Comparison of ENCODE assay signal across 27 mouse cellular contexts in genomic region chr16:49969035-49969434, GRCm38 (mm10).
A peak's percentile ranks its signal among the peaks of the same experiment; 100 is the strongest.
DNase-seq lines count a peak whose midpoint lies in the region; ATAC-seq and TF ChIP-seq lines count a peak whose summit lies in the region.
"Had no signal": no experiment of that assay in that cellular context is flagged by ENCODE, and none has a peak within 500 bp of the region (broad histone marks: within the 10 kb centered on the region; RNA-seq: fewer than 3 reads in every experiment).

No protein-coding gene starts in this region.

- H3K9ac ChIP-seq in lung, embryonic 15.5 days = no peak overlapping the region
- H3K9ac ChIP-seq: embryonic facial prominence, embryonic 12.5 days; embryonic facial prominence, embryonic 15.5 days; forebrain, embryonic 12.5 days; forebrain, embryonic 15.5 days; heart, embryonic 12.5 days; heart, embryonic 15.5 days; hindbrain, embryonic 14.5 days had no signal

- no peak overlapping the region; the same call in 1 of the 2 replicates for H3K4me2 ChIP-seq in lung, embryonic 15.5 days
- H3K4me2 ChIP-seq: embryonic facial prominence, embryonic 12.5 days; embryonic facial prominence, embryonic 15.5 days; forebrain, embryonic 12.5 days; forebrain, embryonic 15.5 days; heart, embryonic 12.5 days; heart, embryonic 15.5 days; hindbrain, embryonic 14.5 days had no signal

- ATAC-seq in lung, embryonic 15.5 days (ENCODE audit: borderline replicate concordance, extremely low read depth, low FRiP score, low TSS enrichment) = no peak
- ATAC-seq: CD4-positive, CD25-positive, alpha-beta regulatory T cell, adult 4 months; forebrain, embryonic 15.5 days; hindbrain, postnatal 0 days had no signal

- H3K9me3 ChIP-seq in lung, embryonic 15.5 days = no peaks in the 10 kb centered on the region
- H3K9me3 ChIP-seq: embryonic facial prominence, embryonic 12.5 days; embryonic facial prominence, embryonic 15.5 days; forebrain, embryonic 12.5 days; forebrain, embryonic 15.5 days; heart, embryonic 12.5 days; heart, embryonic 15.5 days had no signal

- H3K4me3 ChIP-seq in lung, embryonic 15.5 days = no peak overlapping the region
- H3K4me3 ChIP-seq in embryonic fibroblast, embryonic 13.5 days (ENCODE audit: insufficient read depth, low read length) = no peak overlapping the region
- H3K4me3 ChIP-seq: embryonic facial prominence, embryonic 12.5 days; embryonic facial prominence, embryonic 15.5 days; erythroblast, embryonic 14.5 days; forebrain, embryonic 12.5 days; forebrain, embryonic 15.5 days; heart, embryonic 12.5 days; heart, embryonic 15.5 days had no signal

- H3K4me1 ChIP-seq in lung, embryonic 15.5 days = peaks cover 38% of the 10 kb centered on the region
- H3K4me1 ChIP-seq in embryonic fibroblast, embryonic 13.5 days (ENCODE audit: control insufficient read depth, insufficient read depth, low read length) = peaks cover 18% of the 10 kb centered on the region

- no peak for TF ChIP-seq CTCF in embryonic fibroblast, embryonic 13.5 days (IDR thresholded peaks at IDR 0.05; ENCODE audit: borderline replicate concordance, insufficient read depth, low read length)

- peak overlapping the region; percentile 79 for H3K27ac ChIP-seq in lung, embryonic 15.5 days
- peak overlapping the region; percentile 99 for H3K27ac ChIP-seq in embryonic fibroblast, embryonic 13.5 days (ENCODE audit: insufficient read depth, low read length)
- H3K27ac ChIP-seq: embryonic facial prominence, embryonic 12.5 days; embryonic facial prominence, embryonic 15.5 days; forebrain, embryonic 12.5 days; forebrain, embryonic 15.5 days; heart, embryonic 15.5 days; hindbrain, embryonic 14.5 days; hindbrain, postnatal 0 days had no signal

- 72% methylated on average over 4 of the region's 4 CpGs for WGBS in lung, embryonic 15.5 days

- no peak for TF ChIP-seq POLR2A in embryonic fibroblast, embryonic 13.5 days (IDR thresholded peaks at IDR 0.05; ENCODE audit: low read depth, low read length)

- H3K27me3 ChIP-seq in lung, embryonic 15.5 days = no peaks in the 10 kb centered on the region
- H3K27me3 ChIP-seq: embryonic facial prominence, embryonic 12.5 days; embryonic facial prominence, embryonic 15.5 days; forebrain, embryonic 12.5 days; forebrain, embryonic 15.5 days; heart, embryonic 12.5 days; heart, embryonic 15.5 days had no signal

- no peaks in the 10 kb centered on the region for H3K36me3 ChIP-seq in lung, embryonic 15.5 days
- H3K36me3 ChIP-seq: embryonic facial prominence, embryonic 12.5 days; embryonic facial prominence, embryonic 15.5 days; forebrain, embryonic 12.5 days; forebrain, embryonic 15.5 days; heart, embryonic 12.5 days; heart, embryonic 15.5 days had no signal

- DNase-seq in lung, postnatal 10 days = no peak
- DNase-seq in 3T3-L1 (ENCODE audit: low read depth, low spot score) (peak; percentile 81), MN1 (ENCODE audit: low spot score) (peak; percentile 14)
- no peak for DNase-seq in urinary bladder, postnatal 14 days (ENCODE audit: low spot score)
- no peak for DNase-seq in adrenal gland, adult 8-10 months
- no peak for DNase-seq in kidney, adult 9 months
- DNase-seq: adrenal gland, adult 2 months; adrenal gland, postnatal 25 days; cerebellum, adult 18-20 months; cerebellum, adult 9-10 months; cerebellum, postnatal 14 days; gastrocnemius, postnatal 25 days; heart, adult 18-20 months; heart, postnatal 10 days; heart, postnatal 36 days had no signal

Comparison
In these comparisons a context has a peak if more than half of its experiments do, and no peak if none do; other contexts are left out.
1. DNase-seq: peak in 3T3-L1 (single experiment) and MN1 (single experiment); none in lung, postnatal 10 days (single experiment), urinary bladder, postnatal 14 days (single experiment), adrenal gland, adult 8-10 months (single experiment) and kidney, adult 9 months (single experiment).